Mouse (Mus musculus) right cerebral cortex, adult 2 months (tissue): ENCODE measurements around the gene Mrps10.
"Not testable (repeated sequence)": the region's sequence is repeated elsewhere in the genome, so short reads cannot be mapped to it uniquely, and the experiment has no call there.

ENCODE experiments used
- DNase-seq, 2 experiments: peaks; one replicate each; pipeline ENCODE4 v3.0.0; 2021 to 2022; ENCODE audit warnings: low spot score in 2 of 2

Gene Mrps10

DNA sequence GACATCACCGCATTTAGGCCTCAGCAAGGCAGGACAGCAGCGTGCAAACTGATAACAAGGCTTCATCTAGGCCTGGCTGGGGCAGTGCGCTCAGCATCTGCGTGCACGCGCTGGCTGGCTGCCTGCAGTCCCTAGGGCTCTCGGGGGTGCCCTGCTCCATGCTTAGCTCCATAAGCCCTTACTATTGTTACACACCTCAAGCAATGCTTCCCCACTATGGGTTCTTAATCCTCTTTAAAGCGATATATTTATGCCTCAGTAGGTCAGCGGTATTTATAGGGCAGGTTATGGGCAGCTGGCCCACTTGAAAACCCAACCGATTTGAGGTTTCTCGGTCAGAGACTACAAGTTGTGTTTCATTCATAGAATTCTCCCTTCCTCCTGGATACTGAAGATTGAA lies 13.2 kb downstream of the Mrps10 start:
- DNase-seq, result no peak

DNA sequence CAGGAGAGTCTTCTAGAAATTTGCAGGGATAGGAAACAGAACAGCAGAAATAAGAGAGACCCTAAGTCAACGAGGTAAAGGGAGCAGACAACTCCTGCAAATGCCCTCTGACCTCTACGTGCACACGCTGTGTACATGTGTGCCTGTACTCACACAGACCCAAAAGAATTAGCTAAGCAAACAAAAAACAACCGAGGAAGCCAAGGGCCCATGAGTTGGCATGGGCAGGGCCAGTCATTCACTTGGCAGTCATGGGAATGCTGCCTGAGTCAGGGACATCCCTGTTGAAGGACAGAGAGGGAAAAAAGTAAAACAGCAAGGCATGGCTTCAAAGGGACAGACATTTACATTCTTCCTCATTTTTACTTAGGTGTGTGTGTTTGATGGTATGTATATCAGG lies 14.6 kb downstream of the Mrps10 start:
- DNase-seq, result no peak

DNA sequence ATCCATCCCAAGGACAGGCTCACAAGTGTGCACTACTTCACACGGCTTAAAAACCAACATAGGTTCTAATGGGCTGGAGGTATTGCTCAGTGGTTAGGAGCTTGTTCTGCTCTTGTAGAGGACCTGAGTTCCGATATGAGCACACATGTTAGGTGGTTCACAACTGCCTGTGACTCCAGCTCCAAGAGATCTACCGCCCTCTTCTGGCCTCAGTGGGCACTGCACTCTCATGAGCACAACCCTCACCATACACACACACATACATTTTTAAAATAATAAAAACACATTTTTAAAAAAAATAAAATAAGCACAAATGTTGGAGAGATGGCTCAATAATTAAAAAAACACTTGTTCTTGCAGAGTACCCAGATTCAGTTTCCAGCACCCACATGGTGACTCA lies 15.4 kb downstream of the Mrps10 start:
- no peak for DNase-seq

DNA sequence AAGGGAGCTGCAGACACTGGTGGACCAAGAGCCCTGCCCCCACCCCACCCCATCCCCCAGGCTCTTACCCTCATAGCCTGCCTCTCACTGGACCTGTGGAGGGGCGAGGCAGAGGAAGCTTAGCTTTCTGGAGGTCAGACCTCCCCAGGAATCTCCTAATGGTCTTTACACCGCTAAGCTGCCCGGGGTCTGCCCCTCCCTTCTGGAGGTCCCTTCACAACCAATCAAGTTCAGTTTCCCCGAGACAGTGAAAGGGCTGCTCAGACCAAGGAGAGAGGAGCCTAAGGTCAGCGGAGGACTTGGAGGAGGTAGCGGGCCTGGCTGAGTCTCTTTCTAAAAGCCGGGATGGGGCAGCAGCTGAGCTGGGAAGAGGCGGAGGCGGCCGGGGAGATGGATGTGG lies 16.5 kb downstream of the Mrps10 start, which contains the start of gene Guca1b:
Gene Guca1b, plus strand, starts transcription at position 249 of the 400 bp plus-strand sequence.
- DNase-seq, result no peak

DNA sequence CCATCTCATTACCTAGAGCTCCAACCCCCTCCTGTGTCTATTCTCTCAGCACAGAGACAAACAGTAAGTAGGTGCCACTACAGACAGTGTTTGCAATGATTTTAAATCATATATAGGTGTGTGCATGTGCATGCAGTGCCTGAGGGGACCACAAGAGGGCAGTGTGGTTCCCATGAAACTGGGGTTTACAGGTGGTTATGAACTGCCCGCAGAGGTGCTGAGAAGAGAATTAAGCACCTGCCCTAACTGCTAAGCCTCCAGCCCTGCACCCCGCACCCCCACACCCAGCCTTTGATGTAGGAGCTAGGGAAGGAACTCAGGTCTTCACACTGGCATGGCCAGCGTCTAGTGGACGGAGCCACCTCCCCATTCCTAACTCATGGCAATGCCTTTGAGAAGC lies 18.0 kb downstream of the Mrps10 start:
- DNase-seq, result peak; percentile 23 to 24

DNA sequence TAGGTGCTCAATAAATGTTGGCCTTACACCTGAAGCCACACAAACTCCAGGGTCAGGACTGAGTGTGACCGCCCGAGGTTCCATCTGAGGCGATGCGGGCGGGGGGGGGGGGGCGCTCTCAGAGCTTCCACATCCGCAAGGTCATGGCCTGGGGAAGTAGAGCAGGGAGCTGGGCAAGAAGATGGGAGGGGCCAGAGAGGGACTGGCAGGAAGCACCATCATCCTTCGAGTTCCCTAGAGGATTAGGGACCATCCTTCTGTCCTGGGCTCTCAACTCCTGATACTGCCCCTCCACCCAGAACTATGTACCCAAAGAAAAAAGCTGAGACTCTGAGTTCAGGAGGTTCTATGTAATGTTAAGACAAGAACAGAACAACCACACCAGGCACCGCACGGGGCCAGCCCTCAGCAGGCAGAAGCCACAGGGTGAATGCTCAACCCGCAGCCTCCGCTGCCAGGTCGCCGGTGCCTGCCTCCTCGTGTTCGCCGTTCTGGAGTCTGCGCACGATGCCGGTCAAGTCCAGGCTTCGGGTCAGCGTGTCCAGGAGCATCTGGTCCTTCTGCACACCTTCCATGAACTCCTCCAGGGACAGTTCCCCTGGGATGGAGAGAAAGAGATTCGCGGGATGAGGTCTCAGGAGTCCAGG lies 25.7 kb downstream of the Mrps10 start:
- DNase-seq, result no peak

DNA sequence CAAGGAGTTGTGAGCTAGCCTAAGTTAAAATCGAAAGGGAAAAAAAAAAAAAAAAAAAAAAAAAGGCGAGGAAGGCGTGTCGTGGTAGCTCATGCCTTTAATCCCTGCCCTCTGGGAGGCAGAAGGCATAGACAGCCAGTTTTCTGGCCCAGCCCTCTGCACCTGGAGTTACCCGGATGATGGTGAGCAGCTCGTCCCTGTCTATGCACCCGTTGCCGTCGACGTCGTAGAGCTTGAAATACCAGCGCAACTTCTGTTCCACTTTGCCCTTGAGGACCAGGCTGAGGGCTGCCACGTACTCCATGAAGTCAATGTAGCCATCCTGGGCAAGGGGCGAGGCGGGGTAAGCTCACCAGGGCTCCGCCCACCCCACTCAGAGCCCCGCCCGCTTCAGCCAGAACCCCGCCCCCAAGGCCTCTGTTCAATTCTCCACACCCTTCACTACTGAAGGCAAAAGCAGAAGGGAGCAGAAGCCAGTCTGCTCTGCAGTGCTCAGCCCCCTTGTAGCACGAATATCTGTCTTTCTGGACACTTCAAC lies 26.8 kb downstream of the Mrps10 start:
- no peak for DNase-seq

DNA sequence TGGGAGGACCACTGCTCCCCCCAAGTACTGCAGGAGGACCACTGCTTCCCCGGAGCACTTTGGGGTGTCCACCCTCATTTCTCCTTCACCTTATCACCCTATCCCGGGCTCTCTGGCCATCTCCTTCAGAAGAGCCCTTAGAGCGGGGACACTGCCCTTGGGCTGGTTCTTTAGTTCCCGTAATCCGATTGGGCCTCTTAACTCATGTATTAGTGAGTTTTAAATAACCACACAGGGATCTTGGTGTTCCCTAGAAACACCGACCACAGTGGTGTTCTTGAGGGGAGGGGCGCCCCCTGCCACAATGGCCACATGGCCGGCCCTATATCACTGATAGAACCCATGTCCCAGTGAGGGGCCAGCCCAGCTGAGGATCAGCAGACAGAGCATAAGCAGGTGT lies 30.4 kb downstream of the Mrps10 start:
- no peak for DNase-seq

DNA sequence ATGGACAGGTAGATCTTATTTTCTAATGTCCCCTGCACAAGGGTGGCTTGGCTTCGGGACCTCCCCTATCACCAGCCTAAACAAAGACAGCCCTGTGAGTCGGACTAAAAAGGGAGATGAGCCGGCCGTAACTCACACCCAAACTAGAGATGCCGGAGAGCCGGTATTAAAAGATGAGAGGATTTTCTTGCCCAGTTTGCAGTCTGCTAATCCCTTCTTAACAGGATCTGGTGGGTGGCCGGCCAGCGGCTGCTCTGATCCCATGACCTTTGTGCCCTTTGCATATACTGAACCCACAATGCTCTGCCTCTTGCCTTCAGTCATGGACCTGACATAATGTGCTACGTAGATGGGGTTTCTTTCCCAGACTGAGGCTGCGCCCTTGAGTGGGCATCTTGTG lies 31.8 kb downstream of the Mrps10 start, which contains the start of gene Guca1a:
Gene Guca1a, minus strand, starts transcription at position 134 of the 400 bp plus-strand sequence.
- DNase-seq, result no peak

DNA sequence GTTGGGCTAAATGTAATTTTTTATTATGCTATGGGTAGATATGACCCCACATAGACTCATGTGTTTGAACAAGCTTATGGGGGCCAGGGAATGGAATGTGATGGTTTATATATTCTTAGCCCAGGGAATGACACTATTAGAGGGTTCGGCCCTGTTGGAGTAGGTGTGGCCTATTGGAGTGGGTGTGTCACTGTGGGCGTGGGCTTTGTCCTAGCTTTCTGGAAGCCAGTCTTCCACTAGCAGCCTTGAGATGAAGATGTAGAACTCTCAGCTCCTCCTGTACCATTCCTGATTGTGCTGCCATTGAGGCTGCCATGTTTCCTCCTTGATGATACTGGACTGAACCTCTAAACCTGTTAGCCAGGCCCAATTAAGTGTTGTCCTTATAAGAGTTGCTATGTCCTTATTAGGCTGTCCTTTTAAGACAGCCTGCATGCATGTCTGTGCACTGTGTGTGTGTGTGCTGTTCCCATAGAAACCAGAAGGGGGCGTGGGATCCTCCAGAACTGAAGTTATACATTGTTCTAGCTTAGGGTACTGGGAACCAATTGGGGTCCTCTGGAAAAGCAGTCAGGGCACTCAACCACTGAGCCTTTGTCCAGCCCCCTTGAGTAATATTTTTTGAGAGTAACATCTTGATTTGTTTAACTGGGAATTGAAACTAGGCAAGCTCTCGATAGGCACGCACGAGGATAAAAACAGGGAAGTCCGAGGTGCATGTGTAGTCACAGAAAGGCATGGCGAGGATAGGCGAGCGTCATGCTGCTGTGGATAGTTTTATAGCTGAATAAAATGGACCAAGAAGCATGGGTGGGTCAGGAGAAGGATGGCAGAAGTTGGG lies 39.2 kb downstream of the Mrps10 start:
- no peak for DNase-seq

DNA sequence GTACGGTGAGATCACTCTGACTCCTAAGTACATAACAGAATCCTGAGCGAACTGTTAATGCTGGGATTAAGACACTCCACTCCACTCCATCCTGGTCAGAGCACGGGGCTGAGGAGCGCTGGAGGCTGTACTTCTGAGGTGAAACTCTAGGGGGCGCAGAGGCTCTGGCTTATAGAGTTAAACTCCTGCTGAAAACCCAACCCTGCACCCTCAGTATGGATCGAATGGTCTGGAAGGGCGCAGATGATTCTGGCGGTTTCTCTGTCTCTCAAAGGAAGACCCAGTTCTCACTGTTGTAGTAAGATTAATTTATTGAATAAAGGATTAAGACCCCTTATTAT lies 39.8 kb downstream of the Mrps10 start:
- peak; percentile 24 to 47 for DNase-seq

DNA sequence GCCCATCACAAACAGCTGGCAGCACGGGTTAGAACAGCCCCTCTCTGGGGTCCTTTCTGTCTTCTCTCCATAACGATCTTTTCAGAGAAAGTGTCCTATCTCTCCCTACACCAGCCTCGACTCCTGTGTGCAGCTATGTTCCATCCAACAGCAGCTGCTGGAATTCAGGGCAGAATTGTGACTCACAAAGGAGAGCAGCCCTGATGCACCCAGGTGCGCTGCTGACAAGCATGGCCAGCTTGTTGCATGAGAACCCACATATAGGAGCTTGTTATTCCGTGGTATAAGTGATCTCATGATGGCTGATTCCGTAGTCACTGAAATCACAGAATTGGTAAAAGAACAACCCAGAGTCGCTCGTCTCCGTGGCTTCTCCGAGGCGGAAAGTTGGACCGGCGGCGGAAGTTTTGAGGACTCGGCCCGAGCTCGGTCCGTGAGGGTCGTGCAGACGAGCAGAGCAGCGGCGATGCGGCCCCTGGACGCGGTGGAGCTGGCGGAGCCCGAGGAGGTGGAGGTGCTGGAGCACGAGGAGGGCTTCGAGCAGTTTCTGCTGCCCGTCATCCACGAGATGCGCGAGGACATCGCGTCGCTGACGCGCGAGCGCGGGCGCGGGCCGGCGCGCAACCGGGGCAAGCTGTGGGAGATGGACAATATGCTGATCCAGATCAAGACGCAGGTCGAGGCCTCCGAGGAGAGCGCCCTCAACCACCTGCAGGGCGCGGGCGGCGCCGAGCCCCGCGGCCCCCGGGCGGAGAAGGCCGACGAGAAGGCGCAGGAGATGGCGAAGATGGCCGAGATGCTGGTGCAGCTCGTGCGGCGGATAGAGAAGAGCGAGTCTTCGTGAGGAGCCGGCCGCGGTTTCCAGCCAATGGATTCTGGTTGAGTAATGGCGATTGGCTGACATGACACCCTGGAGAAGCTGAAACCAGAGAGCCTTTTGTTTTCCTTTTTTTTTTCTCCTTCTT lies 41.5 kb downstream of the Mrps10 start:
- peak; percentile 17 for DNase-seq

DNA sequence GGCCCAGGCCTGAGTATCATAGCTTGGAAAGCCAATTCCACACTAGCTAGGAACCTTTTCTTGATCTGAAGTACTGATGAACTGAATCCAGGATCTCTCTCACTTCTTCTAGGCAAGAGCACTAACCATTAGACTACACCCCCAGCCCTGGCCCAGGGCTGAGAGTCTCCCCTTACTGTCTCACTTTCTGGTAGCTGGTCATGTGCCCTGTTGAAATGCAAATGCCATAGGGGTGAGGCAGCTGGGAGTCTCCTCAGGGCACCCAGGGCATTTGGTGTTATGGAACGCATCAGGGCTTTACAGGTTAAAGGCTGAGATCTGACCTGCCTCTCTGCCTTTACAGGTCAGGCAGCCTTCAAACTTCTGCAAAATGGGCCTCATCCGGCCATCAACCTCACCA lies 51.5 kb downstream of the Mrps10 start:
- no peak for DNase-seq

DNA sequence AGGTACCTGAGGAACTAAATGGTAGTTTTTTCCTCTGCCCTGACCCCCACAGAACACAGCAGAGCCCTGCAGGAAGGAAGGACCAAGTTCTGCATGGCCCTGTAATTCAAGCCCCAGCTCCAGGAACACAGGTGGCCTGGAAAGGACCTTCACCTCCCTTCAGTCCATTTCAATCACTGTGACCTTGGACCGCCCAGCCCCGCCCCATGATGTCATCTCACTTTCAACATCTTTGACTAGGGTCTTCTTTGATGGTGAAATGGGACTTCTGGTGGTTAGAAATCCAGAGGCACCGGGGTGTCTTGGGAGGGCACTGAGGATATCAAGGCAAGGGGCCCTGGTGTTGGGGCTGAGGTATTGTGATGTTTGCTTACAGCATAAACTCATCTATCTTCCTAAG lies 52.9 kb downstream of the Mrps10 start:
- DNase-seq, result no peak

DNA sequence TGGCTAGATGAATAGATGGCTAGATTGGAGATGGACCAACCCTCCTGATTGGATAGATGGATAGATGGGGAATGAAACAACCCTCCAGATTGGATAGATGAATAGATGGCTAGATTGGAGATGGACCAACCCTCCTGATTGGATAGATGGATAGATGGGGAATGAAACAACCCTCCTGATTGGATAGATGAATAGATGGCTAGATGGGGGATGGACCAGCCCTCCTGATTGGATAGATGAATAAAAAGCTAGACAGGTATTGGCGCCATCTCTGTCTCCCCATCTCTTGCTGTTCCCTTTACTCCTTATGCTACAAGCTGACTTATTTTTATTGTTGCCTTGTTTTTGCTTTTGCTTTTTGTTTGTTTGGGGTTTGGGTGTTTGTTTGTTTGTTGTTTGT lies 53.9 kb downstream of the Mrps10 start:
- DNase-seq, result not testable (repeated sequence)

DNA sequence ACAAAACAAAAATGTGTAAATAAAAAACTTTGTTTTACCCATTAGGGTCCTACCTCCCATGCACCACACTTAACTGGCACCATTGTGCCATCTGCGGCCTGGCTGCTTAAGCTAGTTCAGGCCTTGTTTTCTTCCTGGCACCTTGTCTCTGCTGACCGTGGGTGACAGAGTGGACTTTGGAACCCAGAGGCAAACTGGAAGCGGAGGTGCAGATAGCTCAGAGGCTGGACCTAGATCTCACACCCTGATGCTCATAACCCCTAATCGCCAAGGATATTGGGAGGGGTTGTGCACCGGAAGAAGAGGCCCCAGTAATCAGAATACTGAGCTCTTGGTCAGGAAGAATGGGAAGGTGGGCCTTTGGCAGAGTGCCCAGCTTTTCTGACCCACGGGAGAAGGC lies 55.5 kb downstream of the Mrps10 start:
- DNase-seq, result no peak

DNA sequence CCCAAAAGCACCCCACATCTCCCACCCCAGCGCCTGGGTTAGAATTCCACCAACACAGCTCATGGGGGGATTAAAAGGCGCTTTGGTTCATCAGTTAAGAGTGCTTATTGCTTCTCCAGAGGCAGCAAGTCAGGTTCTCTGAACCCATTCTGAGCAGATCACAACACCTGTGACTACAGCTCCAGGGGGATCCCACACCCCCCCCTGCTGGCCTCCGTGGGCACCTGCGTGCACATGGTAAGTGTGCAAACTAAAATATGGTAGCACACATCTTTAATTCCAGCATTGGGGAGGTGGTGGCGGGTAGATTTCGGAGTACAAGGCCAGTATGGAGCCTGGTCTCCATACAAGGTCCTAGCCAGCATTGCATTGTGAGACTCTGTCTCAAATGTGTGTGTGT lies 58.6 kb downstream of the Mrps10 start:
- no peak for DNase-seq

DNA sequence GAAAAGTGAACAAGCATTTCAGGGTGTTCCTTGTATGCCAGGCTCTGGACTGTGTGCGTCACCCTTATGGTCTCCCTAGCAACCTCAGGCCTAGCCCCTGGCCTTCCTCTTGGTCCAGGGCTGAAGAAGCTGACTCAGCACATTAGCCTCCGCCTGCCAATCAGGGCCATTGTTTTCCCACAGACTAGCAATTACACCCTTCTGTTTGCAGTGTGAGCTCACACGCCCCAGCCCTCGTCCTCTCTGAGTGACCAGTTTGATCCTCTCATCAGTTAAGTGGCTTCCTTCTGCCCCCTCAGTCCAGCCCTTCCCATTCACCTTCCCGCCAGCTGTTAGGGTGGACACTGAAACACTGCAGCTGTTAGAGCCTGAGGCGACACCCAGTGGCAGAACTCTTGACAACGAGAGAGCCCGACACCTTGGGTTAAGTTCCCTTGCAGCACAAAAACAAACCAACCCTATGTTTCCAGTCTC lies 60.2 kb downstream of the Mrps10 start:
- DNase-seq, result no peak

DNA sequence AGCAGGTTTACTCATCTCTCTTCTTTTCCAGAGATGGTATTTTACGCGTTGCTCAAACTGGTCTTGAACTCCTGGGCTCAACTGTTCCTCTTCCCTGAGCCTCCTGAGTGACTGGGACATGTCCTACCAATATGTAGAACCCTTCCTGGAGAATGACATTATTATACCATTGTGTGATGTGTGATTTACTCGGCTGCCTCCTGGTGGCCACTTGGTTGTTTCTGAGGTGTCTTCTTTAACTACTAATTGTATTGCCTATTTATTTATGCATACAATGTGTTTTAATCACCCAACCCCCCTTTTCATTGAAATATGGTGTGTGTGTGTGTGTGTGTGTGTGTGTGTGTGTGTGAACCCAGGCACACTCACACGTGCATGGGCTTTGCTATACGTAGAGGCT lies 62.1 kb downstream of the Mrps10 start:
- no peak for DNase-seq
